ENCODE assay signal across 8 mouse cellular contexts in the genomic region with DNA sequence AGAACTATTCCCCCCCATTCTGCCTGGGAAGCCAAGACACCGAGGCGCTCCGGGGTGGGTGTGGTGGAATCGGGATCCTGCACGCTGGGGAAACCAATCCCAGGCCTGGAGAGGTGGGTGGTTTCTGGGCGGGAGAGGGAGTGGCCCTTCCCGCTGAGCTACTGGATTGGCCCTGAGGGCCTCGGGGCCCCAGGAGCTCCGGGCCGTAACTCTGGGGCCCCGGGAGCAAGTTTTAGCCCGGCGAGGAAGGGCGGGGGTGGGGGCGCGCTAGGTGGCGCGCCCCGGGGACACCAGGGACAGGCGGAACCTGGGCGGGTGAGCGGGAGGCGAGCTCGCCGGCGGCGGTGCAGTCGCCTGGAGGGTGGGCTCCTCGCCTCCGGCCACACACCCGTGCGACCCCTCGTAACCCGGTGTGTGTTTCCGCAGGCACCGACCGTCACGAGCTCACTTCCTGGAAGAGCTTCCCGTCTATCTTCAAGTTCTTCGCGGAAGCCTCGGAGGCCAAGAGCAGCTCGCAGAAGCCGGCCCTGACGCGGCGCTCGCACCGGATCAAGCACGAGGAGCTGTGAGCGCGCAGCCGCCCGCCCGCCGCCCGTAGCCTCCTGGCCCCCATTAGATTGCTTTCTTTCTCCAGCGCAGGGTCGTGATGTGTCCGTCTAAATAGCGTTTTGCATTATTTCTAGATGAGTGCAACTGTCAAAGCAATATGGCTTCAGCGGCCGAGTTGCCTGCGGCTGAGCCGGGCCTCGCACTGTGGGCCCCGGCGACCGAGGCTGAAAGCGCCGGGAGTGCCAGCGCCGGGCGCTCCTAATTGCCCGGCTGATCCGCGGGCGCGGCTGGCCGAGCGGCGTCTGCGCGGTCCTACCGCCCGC. TPM values are rescaled to one million over a fixed set of nuclear protein-coding genes. Genes with fewer than 3 reads are reported as not detected.
DNase-seq lines count a peak whose midpoint lies in the region; ATAC-seq and TF ChIP-seq lines count a peak whose summit lies in the region.

No protein-coding gene starts in this region.

- peak overlapping the region; percentile 78 for H3K4me2 ChIP-seq in forebrain, embryonic 12.5 days
- peak overlapping the region; percentile 95 for H3K4me2 ChIP-seq in heart, postnatal 0 days (ENCODE audit: low read depth, low read length)
- peak overlapping the region; percentile 74 for H3K4me2 ChIP-seq in liver, embryonic 14.5 days (ENCODE audit: low read depth)
- peak overlapping the region; percentile 62 for H3K4me2 ChIP-seq in neural tube, embryonic 11.5 days (ENCODE audit: low read depth)

- H3K9me3 ChIP-seq in G1E (replicated peaks), result no peaks in the 10 kb centered on the region
- H3K9me3 ChIP-seq in forebrain, embryonic 12.5 days, result no peaks in the 10 kb centered on the region
- no peaks in the 10 kb centered on the region for H3K9me3 ChIP-seq in heart, postnatal 0 days (replicated peaks; ENCODE audit: control insufficient read depth, low read length)
- H3K9me3 ChIP-seq in liver, embryonic 14.5 days (ENCODE audit: control insufficient read depth, low read length), result no peaks in the 10 kb centered on the region
- H3K9me3 ChIP-seq in neural tube, embryonic 11.5 days (ENCODE audit: control insufficient read depth, low read length), result no peaks in the 10 kb centered on the region

- H3K4me3 ChIP-seq in G1E (ENCODE audit: low read depth, low read length), result peak overlapping the region; percentile 76
- H3K4me3 ChIP-seq in forebrain, embryonic 12.5 days (replicated peaks), result peak overlapping the region; percentile 65
- H3K4me3 ChIP-seq in heart, postnatal 0 days (ENCODE audit: low read depth, low read length), result peak overlapping the region; percentile 61
- H3K4me3 ChIP-seq in liver, embryonic 14.5 days (ENCODE audit: insufficient read depth in 1 of 2, low read depth in 2 of 2, low read length in 2 of 2), result peak overlapping the region; percentile 52 to 60
- H3K4me3 ChIP-seq in neural tube, embryonic 11.5 days (ENCODE audit: low read depth, low read length), result peak overlapping the region; percentile 57

- ATAC-seq in G1E (ENCODE audit: extremely low read depth, insufficient number of reproducible peaks, low FRiP score, poor library complexity, severe bottlenecking), result peak; percentile 99
- ATAC-seq in forebrain, embryonic 12.5 days (ENCODE audit: low FRiP score), result peak; percentile 93
- peak; percentile 89 for ATAC-seq in heart, postnatal 0 days (ENCODE audit: insufficient read depth, low read depth)
- ATAC-seq in liver, embryonic 14.5 days (ENCODE audit: insufficient read depth), result peak; percentile 88
- peak; percentile 93 for ATAC-seq in neural tube, embryonic 11.5 days (ENCODE audit: insufficient read depth, low FRiP score, low TSS enrichment)

- under 1% methylated on average over 84 of the region's 86 CpGs for WGBS in forebrain, embryonic 12.5 days
- 0% methylated on average over 78 of the region's 86 CpGs for WGBS in heart, postnatal 0 days
- 2% methylated on average over 80 of the region's 86 CpGs for WGBS in liver, embryonic 14.5 days (ENCODE audit: insufficient replicate concordance)
- under 1% methylated on average over 86 of the region's 86 CpGs for WGBS in neural tube, embryonic 11.5 days

- H3K27me3 ChIP-seq in G1E (ENCODE audit: insufficient read depth, low read length), result no peaks in the 10 kb centered on the region
- H3K27me3 ChIP-seq in forebrain, embryonic 12.5 days, result peaks cover 19% of the 10 kb centered on the region
- H3K27me3 ChIP-seq in heart, postnatal 0 days (ENCODE audit: control insufficient read depth, insufficient read depth, low read length), result peaks cover 20% of the 10 kb centered on the region
- H3K27me3 ChIP-seq in liver, embryonic 14.5 days (ENCODE audit: control insufficient read depth, insufficient read depth, low read length), result peaks cover 27% of the 10 kb centered on the region
- peaks cover 16% of the 10 kb centered on the region for H3K27me3 ChIP-seq in neural tube, embryonic 11.5 days (ENCODE audit: control insufficient read depth, insufficient read depth, low read length)

- no peak for TF ChIP-seq EP300 in heart, postnatal 0 days (IDR thresholded peaks at IDR 0.05; ENCODE audit: low read depth)
- TF ChIP-seq EP300 in liver, embryonic 14.5 days (IDR thresholded peaks at IDR 0.05; ENCODE audit: low read depth), result no peak

- peaks cover 5% of the 10 kb centered on the region; the same call in 1 of the 2 replicates for H3K4me1 ChIP-seq in G1E (ENCODE audit: insufficient read depth, low read depth, low read length)
- peaks cover 23% of the 10 kb centered on the region for H3K4me1 ChIP-seq in forebrain, embryonic 12.5 days
- no peaks in the 10 kb centered on the region for H3K4me1 ChIP-seq in heart, postnatal 0 days (ENCODE audit: control insufficient read depth, insufficient read depth)
- no peaks in the 10 kb centered on the region for H3K4me1 ChIP-seq in liver, embryonic 14.5 days (replicated peaks; ENCODE audit: control insufficient read depth in 2 of 2, insufficient read depth in 2 of 2, low read length in 1 of 2)
- H3K4me1 ChIP-seq in neural tube, embryonic 11.5 days (ENCODE audit: control insufficient read depth, insufficient read depth, low read length), result 0 out of 2 replicates have a peak, but pooled peaks cover 3% of the 10 kb centered on the region

- no peak for TF ChIP-seq CTCF in G1E (IDR thresholded peaks at IDR 0.05; ENCODE audit: low read depth, low read length)
- peak; percentile 34 for TF ChIP-seq CTCF in heart, postnatal 0 days (IDR thresholded peaks at IDR 0.05; ENCODE audit: low read depth)
- TF ChIP-seq CTCF in liver, embryonic 14.5 days (IDR thresholded peaks at IDR 0.05; ENCODE audit: low read depth), result peak; percentile 26

- DNase-seq in G1E (ENCODE audit: low spot score), result peak; percentile 86
- peak; percentile 21 for DNase-seq in c-Kit-positive CD71-positive TER-119-negative erythroid progenitor cells, embryonic 14.5 days (ENCODE audit: low read depth)
- DNase-seq in heart, postnatal 0 days (ENCODE audit: low spot score), result peak; percentile 74
- peak; percentile 59 to 79 for DNase-seq in kidney, postnatal 25 days
- peak in 1 of 3 experiments; percentile 25 for DNase-seq in liver, embryonic 14.5 days (ENCODE audit: low read depth in 3 of 3, low spot score in 3 of 3)
- peak; percentile 90 for DNase-seq in neural tube, embryonic 11.5 days (ENCODE audit: low spot score)
- DNase-seq in thymus, postnatal 25 days, result peak; percentile 19

- peak overlapping the region; percentile 73 for H3K9ac ChIP-seq in forebrain, embryonic 12.5 days
- H3K9ac ChIP-seq in heart, postnatal 0 days (replicated peaks; ENCODE audit: low read depth, low read length), result peak overlapping the region; percentile 52
- no peak overlapping the region for H3K9ac ChIP-seq in liver, embryonic 14.5 days (replicated peaks)
- peak overlapping the region; percentile 79 for H3K9ac ChIP-seq in neural tube, embryonic 11.5 days (ENCODE audit: low read length)

- H3K36me3 ChIP-seq in G1E (replicated peaks), result no peaks in the 10 kb centered on the region
- no peaks in the 10 kb centered on the region for H3K36me3 ChIP-seq in forebrain, embryonic 12.5 days (replicated peaks)
- no peaks in the 10 kb centered on the region for H3K36me3 ChIP-seq in heart, postnatal 0 days (replicated peaks; ENCODE audit: control insufficient read depth, insufficient read depth, low read length)
- no peaks in the 10 kb centered on the region for H3K36me3 ChIP-seq in liver, embryonic 14.5 days (replicated peaks; ENCODE audit: control insufficient read depth, insufficient read depth, low read depth)
- no peaks in the 10 kb centered on the region for H3K36me3 ChIP-seq in neural tube, embryonic 11.5 days (ENCODE audit: control insufficient read depth, insufficient read depth, low read length)

- H3K27ac ChIP-seq in forebrain, embryonic 12.5 days, result peak overlapping the region; percentile 97
- H3K27ac ChIP-seq in heart, postnatal 0 days (ENCODE audit: low read depth), result peak overlapping the region; percentile 11; the same call in 1 of the 2 replicates
- H3K27ac ChIP-seq in liver, embryonic 14.5 days, result no peak overlapping the region
- peak overlapping the region; percentile 90 for H3K27ac ChIP-seq in neural tube, embryonic 11.5 days (ENCODE audit: low read depth, low read length)

RNA-seq across cellular contexts. Expression of a gene that starts 36.2 kb away (rescaled TPM):
- total RNA-seq in G1E (2014; fragmentation: Nextera tagmentation) (0.83 TPM in 1 of 2 replicates, not detected in the other), G1E (2017) (0.05 TPM in 1 of 2 replicates, not detected in the other)
- 0.05 and 0.12 TPM in 2 replicates for polyA plus RNA-seq in G1E (2012)
- polyA plus RNA-seq in forebrain, embryonic 12.5 days (2016; fragmentation: Nextera tagmentation; extraction: Ambion mirVana), result 86.3 and 113 TPM in 2 replicates
- 11.4 and 11.6 TPM in 2 replicates for total RNA-seq in heart, postnatal 0 days (2014; rRNA removed; ENCODE audit: low replicate concordance)
- polyA plus RNA-seq in heart, postnatal 0 days (2015; fragmentation: Nextera tagmentation; extraction: Ambion mirVana), result 2.0 and 2.3 TPM in 2 replicates
- polyA plus RNA-seq in liver, embryonic 14.5 days (2012; rRNA removed), result 1.4 and 2.7 TPM in 2 replicates
- polyA plus RNA-seq in liver, embryonic 14.5 days (2014; fragmentation: Nextera tagmentation; extraction: Ambion mirVana), result 0.44 TPM in 2 replicates
- 61.2 and 62.9 TPM in 2 replicates for polyA plus RNA-seq in neural tube, embryonic 11.5 days (2014; fragmentation: Nextera tagmentation; extraction: Ambion mirVana)

Comparison
In these comparisons a context has a peak if more than half of its experiments do, and no peak if none do; other contexts are left out.
1. RNA of a gene that starts 36.2 kb away (polyA plus RNA-seq): 86.3 to 113 TPM in forebrain, embryonic 12.5 days and 61.2 to 62.9 TPM in neural tube, embryonic 11.5 days; 2.0 to 2.3 TPM in heart, postnatal 0 days, 0.44 to 2.7 TPM in liver, embryonic 14.5 days and 0.05 to 0.12 TPM in G1E; every median in the first group is over 10 times any median in the second.
2. Peak in every context shown above with its lines, with median percentiles within 50 percentile points of each other: ATAC-seq, H3K4me3 ChIP-seq and H3K4me2 ChIP-seq.